Mouse (Mus musculus) liver, adult 10 weeks (tissue): Measurements from ENCODE around the gene Fam240b. TPM values are rescaled to one million over a fixed set of nuclear protein-coding genes. Genes with fewer than 3 reads are reported as not detected.

Source experiments
- polyA plus RNA-seq: library from polyadenylated mRNA; stranded (reverse); fragments of 350-450 nt; fragmentation: Illumina TruSeq; extraction: RNeasy Lipid Tissue Mini Kit (QIAGEN cat#74804); gene quantifications from one replicate; pipeline ENCODE4 v1.2.3, GENCODE M21; 2014; ENCODE audit warnings: low read depth, low replicate concordance

The Fam240b gene
- not detected for polyA plus RNA-seq

GRCm38 (mm10) chr13:64497692-64498091 lies at the start of gene Fam240b:
Gene Fam240b (minus strand): TSS chr13:64497792.

GRCm38 (mm10) chr13:64432017-64432995 lies 65.3 kb downstream of the Fam240b start, which contains the start of gene Cdk20:
Gene Cdk20 (plus strand): TSS chr13:64432314.

Other genes starting within 250 kb of the Fam240b start
- gene Cdc14b, start 222.5 kb downstream of the Fam240b start, polyA plus RNA-seq, result 32.3 TPM
- 108 TPM for gene Aaed1, start 185.1 kb downstream of the Fam240b start, polyA plus RNA-seq
- 447 TPM for gene Ctsl, start 126.9 kb downstream of the Fam240b start, polyA plus RNA-seq
- 0.69 TPM for gene Cdk20, start 65.5 kb downstream of the Fam240b start, polyA plus RNA-seq